Mouse (Mus musculus) left cerebral cortex, postnatal 36 days (tissue): ENCODE measurements at regions not wholly inside any gene's neighbourhood (a gene's known extent, or its start where the extent isn't known, plus 50 kb on each side); places are given as distances from the start of the nearest gene placed in this dataset.

Experiments used
- DNase-seq, 2 experiments: peaks; one replicate each; pipeline ENCODE4 v3.0.0; 2021 to 2022; ENCODE audit warnings: low spot score in 2 of 2, mixed read lengths in 1 of 2
- intact Hi-C: fragments of 180-260 bp; cut with DNase I; formaldehyde crosslinking; loops from one replicate; pipeline ENCODE4 v1.15.1; 2025

DNA sequence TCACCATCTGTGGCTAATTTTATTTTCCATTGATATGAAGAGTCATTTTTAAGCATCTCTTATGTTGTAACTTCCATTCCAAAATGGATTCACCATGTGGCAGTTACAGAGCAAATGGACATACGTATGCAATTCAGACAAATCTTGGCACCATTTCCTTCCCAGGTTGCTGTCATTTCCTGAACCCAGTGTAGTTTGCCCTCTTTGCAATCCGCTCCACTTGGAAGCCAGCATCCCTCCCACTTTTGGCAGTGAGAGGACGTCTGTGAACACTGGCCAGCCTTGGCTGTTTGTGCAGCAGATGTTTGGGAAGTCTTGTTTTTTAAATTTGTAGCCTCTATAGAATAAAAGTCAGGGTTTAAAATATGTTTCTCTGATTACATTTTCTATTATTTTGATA, 510.6 kb upstream of the Cdh7 start:
- no peak for DNase-seq
- intact Hi-C loops: no loop called here

DNA sequence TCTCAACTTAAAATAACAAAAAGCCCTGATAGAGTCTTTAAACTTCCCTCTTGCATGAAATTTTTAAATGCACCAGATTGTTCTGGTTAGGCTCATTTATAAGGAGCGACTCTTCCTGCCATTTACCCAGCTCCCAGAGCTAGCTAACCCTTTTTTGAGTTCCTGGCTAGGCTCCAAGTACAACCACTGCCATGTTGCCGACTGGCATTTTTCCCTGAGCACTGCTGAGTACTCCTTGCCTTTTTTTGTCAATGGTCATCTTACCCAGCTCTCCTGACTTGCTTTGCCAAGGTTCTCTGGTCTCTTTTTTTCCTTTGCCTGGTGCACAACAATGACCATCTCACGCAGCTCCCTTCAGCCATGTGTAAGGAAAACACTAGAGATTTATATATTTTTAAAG, 500.8 kb upstream of the Cdh7 start:
- DNase-seq: no peak
- intact Hi-C loops: no loop called here

DNA sequence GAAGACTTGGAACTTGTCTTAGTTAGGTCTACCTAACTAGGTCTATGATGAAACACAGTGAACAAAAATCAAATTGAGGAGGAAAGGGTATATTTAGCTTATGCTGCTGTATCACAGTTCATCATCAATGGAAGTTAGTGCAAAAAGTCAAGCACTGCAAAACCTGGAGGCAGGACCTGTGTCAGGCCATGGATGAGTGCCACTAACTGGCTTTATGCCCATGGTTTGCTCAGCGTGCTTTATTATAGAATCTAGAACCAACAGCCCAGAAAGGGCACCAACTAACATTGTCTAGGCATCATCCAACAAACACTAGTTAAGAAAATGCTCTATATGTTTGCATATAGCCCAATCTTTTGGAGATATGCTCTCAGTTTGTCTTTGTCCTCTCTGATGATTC, 486.3 kb upstream of the Cdh7 start:
- DNase-seq: no peak
- intact Hi-C loops: no loop called here

DNA sequence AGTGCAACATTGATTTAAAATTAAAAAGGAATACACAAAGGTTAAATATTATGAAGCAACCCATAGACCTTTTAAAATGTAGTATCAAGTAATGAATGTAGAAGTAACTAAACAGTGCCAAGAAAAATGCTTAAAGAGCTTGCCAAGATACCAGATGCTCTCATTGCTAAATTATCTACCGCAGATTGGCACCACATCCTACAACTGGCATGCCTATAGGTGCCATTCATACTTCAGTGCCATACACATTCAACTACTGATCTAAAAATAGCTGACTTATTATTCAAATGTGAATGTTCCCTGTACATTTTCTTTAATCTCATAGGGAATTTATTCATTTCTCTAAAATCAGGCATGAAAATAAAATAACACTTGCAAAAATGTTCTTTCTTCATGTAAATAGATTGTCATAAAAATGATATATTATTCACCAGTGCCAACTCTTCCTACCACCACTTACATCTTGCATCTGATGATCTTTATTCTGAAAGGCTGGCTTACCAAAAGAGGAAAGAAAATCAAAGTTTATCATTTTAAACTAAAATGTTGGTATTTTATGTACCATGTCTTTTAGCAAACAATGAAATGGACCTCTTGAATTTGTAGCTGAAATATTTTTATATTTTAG, 469.5 kb upstream of the Cdh7 start:
- peak in 1 of 2 experiments; percentile 8 for DNase-seq
- intact Hi-C loops: no loop called here

DNA sequence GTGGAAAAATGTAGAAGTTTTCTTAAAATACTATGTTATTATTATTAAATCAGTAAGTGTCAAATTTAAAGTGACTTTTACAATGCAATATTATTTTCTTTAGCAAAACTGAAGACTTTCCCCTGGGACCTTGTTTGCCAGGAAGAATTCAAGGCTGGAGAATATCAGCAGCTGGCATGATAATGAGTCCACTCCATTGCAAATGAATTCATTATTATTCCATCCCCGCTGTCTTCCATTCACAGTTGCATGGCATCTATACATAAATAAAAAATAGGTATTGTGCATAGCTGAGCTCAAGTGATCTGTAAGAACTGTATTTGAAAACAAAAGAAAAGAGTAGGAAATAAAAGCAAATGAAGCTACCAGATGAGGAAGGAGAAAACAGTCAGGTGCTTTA, 467.9 kb upstream of the Cdh7 start:
- intact Hi-C loops: no loop called here
- DNase-seq: no peak
